Mouse (Mus musculus): Measurements from ENCODE around the gene Gm7298. TPM values are rescaled to one million over a fixed set of nuclear protein-coding genes. Genes with fewer than 3 reads are reported as not detected.
"Not testable (repeated sequence)": the region's sequence is repeated elsewhere in the genome, so short reads cannot be mapped to it uniquely, and the experiment has no call there.

The Gm7298 gene
- not detected in 2 replicates for polyA plus RNA-seq (2016; fragmentation: Nextera tagmentation; extraction: Ambion mirVana)

DNA sequence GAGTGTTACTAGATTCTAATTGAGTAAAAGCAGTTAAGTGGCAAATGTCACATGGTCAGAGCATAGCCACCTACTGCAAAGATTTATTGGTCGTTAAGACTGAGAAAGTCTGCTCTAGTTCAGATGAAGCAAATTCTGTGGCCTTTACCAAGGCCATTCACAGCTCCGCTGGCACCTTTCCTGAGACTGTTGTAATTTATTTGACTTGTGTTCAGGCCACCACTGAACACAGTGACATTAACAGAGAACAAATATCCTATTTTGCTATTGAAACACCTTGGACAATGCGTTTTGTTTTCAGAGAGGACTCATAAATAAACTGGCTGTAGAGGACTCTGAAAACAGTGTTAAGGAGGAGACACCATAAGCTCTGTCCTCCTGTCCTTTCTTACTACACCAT lies at the start of gene Gm7298:
Gm7298 (plus strand) TSS at position 301 of the 400 bp plus-strand sequence.
- no peak within 1 kb of the TSS for H3K9ac ChIP-seq
- WGBS, result 66% methylated on average over 3 of the region's 3 CpGs
- H3K27ac ChIP-seq, result no peak within 1 kb of the TSS
- no peak within 1 kb of the TSS for H3K4me2 ChIP-seq (replicated peaks)
- H3K4me1 ChIP-seq, result no peaks in the 10 kb centered on the region
- no peaks in the 10 kb centered on the region for H3K36me3 ChIP-seq
- no peaks in the 10 kb centered on the region for H3K27me3 ChIP-seq (replicated peaks)
- no peak within 1 kb of the TSS for H3K4me3 ChIP-seq
- no peak for ATAC-seq (ENCODE audit: low FRiP score, low read depth)
- H3K9me3 ChIP-seq, result no peaks in the 10 kb centered on the region

DNA sequence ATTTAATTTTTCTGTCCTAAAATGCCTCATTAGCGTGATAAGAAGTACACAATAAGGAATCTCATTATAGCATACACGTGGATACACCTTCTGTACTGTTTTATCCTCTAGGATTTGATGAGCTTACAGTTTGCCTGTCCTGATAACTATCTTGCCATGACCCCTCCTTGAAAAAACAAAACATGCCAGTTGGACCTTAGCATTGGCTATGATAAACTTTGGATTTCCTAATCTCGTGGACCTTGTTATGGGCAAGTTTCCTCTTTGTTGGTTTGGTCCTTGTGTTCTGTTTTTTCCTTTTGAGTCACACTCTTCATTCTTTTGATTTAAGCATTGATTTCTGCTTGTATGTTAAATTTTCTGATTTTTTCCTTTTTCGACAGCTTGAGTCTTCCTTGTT lies 95.3 kb downstream of the Gm7298 start:
- Histone ChIP-seq H3K4me3 (no peak overlapping the region), H3K4me2 (replicated peaks) (no peak overlapping the region), H3K9me3 (no peaks in the 10 kb centered on the region), H3K27ac (no peak overlapping the region), H3K36me3 (no peaks in the 10 kb centered on the region), H3K27me3 (replicated peaks) (no peaks in the 10 kb centered on the region), H3K9ac (no peak overlapping the region), H3K4me1 (no peaks in the 10 kb centered on the region)
- 81% methylated on average over 4 of the region's 4 CpGs for WGBS
- ATAC-seq (ENCODE audit: low FRiP score, low read depth), result no peak

- no peak for ATAC-seq (ENCODE audit: low FRiP score, low read depth)
- 92% methylated on average over 1 of the region's 1 CpGs for WGBS
- H3K27ac ChIP-seq, result no peak overlapping the region
Observed at GRCm38 (mm10) chr6:121836361-121836760, 103.6 kb downstream of the Gm7298 start.

GRCm38 (mm10) chr6:121838271-121838670 lies 105.5 kb downstream of the Gm7298 start, which contains the start of gene Mug1:
TSS of gene Mug1 (plus strand) at chr6:121838541.
- not testable (repeated sequence) for H3K27me3 ChIP-seq (replicated peaks)

More at GRCm38 (mm10) chr6:121836361-121836760, 103.6 kb downstream of the Gm7298 start:
- H3K4me3 ChIP-seq, result no peak overlapping the region
- no peaks in the 10 kb centered on the region for H3K36me3 ChIP-seq
- H3K27me3 ChIP-seq (replicated peaks), result no peaks in the 10 kb centered on the region
- H3K4me1 ChIP-seq, result no peaks in the 10 kb centered on the region
- H3K9ac ChIP-seq, result no peak overlapping the region
- H3K9me3 ChIP-seq, result peaks cover 4% of the 10 kb centered on the region; the same call in 1 of the 2 replicates
- no peak overlapping the region for H3K4me2 ChIP-seq (replicated peaks)

More at GRCm38 (mm10) chr6:121838271-121838670, 105.5 kb downstream of the Gm7298 start, which contains the start of gene Mug1:
- not testable (repeated sequence) for H3K27ac ChIP-seq; H3K9ac ChIP-seq; H3K4me1 ChIP-seq; H3K36me3 ChIP-seq; H3K4me2 ChIP-seq (replicated peaks); H3K9me3 ChIP-seq; H3K4me3 ChIP-seq; ATAC-seq (ENCODE audit: low FRiP score, low read depth)
- 82% methylated on average over 4 of the region's 4 CpGs for WGBS

Other genes with a start within 250 kb of the Gm7298 start
- 3.4 and 3.7 TPM in 2 replicates for gene A2m, start 97.6 kb upstream of the Gm7298 start, polyA plus RNA-seq (2016; fragmentation: Nextera tagmentation; extraction: Ambion mirVana)
- 0.04 TPM in 1 of 2 replicates, not detected in the other for gene Mug1, start 105.6 kb downstream of the Gm7298 start, polyA plus RNA-seq (2016; fragmentation: Nextera tagmentation; extraction: Ambion mirVana)

All from neural tube, embryonic 12.5 days (tissue).